Mouse (Mus musculus) heart, embryonic 10.5 days (tissue): ENCODE data around the gene Kcnq2. TPM values are rescaled to one million over a fixed set of nuclear protein-coding genes. Genes with fewer than 3 reads are reported as not detected.

Experiments
- polyA plus RNA-seq: library from polyadenylated mRNA; unstranded; fragments of >200 nt; fragmentation: Nextera tagmentation; extraction: Ambion mirVana; gene quantifications from 2 replicates; pipeline ENCODE4 v1.2.1, GENCODE M21; 2016

Kcnq2 gene
- polyA plus RNA-seq, 1 experiment from 2014 or later: 0.50 TPM

Other genes starting within 250 kb of the Kcnq2 start
- 42.3 and 43.9 TPM in 2 replicates for gene Ythdf1, start 214.4 kb downstream of the Kcnq2 start, polyA plus RNA-seq
- gene Birc7, start 206.3 kb downstream of the Kcnq2 start, polyA plus RNA-seq: 0.09 TPM in 1 of 2 replicates, not detected in the other
- 19.3 and 24.4 TPM in 2 replicates for gene Nkain4, start 180.6 kb downstream of the Kcnq2 start, polyA plus RNA-seq
- gene Arfgap1, start 168.1 kb downstream of the Kcnq2 start, polyA plus RNA-seq: 101 and 104 TPM in 2 replicates
- 0.11 and 0.20 TPM in 2 replicates for gene Col20a1, start 148.8 kb downstream of the Kcnq2 start, polyA plus RNA-seq
- 0.17 and 1.3 TPM in 2 replicates for gene Chrna4, start 91.8 kb downstream of the Kcnq2 start, polyA plus RNA-seq
- gene Eef1a2, start 21.7 kb upstream of the Kcnq2 start, polyA plus RNA-seq: 0.95 and 2.6 TPM in 2 replicates
- 172 and 240 TPM in 2 replicates for gene Ppdpf, start 51.9 kb upstream of the Kcnq2 start, polyA plus RNA-seq
- gene Ptk6, start 67.5 kb upstream of the Kcnq2 start, polyA plus RNA-seq: not detected in 2 replicates
- gene Srms, start 77.9 kb upstream of the Kcnq2 start, polyA plus RNA-seq: 0.11 and 0.79 TPM in 2 replicates
- not detected in 2 replicates for gene Fndc11, start 84.7 kb upstream of the Kcnq2 start, polyA plus RNA-seq
- gene Helz2, start 106.7 kb upstream of the Kcnq2 start, polyA plus RNA-seq: 1.1 and 1.3 TPM in 2 replicates
- 13.1 and 13.2 TPM in 2 replicates for gene Gmeb2, start 152.7 kb upstream of the Kcnq2 start, polyA plus RNA-seq
- 0.37 and 1.0 TPM in 2 replicates for gene Stmn3, start 179.2 kb upstream of the Kcnq2 start, polyA plus RNA-seq
- gene Rtel1, start 184.4 kb upstream of the Kcnq2 start, polyA plus RNA-seq: 46.0 and 50.6 TPM in 2 replicates
- gene Zgpat, start 229.6 kb upstream of the Kcnq2 start, polyA plus RNA-seq: 36.9 and 38.0 TPM in 2 replicates
- gene Arfrp1, start 230.1 kb upstream of the Kcnq2 start, polyA plus RNA-seq: 64.1 and 65.6 TPM in 2 replicates
- 16.5 and 20.5 TPM in 2 replicates for gene Lime1, start 244.8 kb upstream of the Kcnq2 start, polyA plus RNA-seq